8 mouse cellular contexts compared by ENCODE assay signal in genomic region chr4:132945261-132946046, GRCm38 (mm10). TPM values are rescaled to one million over a fixed set of nuclear protein-coding genes. Genes with fewer than 3 reads are reported as not detected.
DNase-seq lines count a peak whose midpoint lies in the region; ATAC-seq and TF ChIP-seq lines count a peak whose summit lies in the region.

No protein-coding gene starts in this region.

- DNase-seq in B cell, adult 2 months: peak; percentile 93 to 94
- peak; percentile 82 for DNase-seq in fibroblast of lung, adult 2 months (ENCODE audit: low read depth)
- peak; percentile 89 for DNase-seq in kidney, postnatal 14 days
- DNase-seq in liver, embryonic 13.5 days: peak; percentile 69
- peak; percentile 87 to 90 for DNase-seq in natural killer cell, adult 2 months (ENCODE audit: low spot score in 2 of 2)

- TF ChIP-seq CTCF in bone marrow macrophage, adult 2 months (IDR thresholded peaks at IDR 0.05; ENCODE audit: low read depth, low read length): peak; percentile 97

- H3K9ac ChIP-seq in heart, embryonic 14.5 days (ENCODE audit: low read length): peak overlapping the region; percentile 59
- H3K9ac ChIP-seq in liver, embryonic 13.5 days: peak overlapping the region; percentile 41; the same call in 1 of the 2 replicates
- H3K9ac ChIP-seq in stomach, embryonic 14.5 days (replicated peaks; ENCODE audit: low read depth, low read length): no peak overlapping the region

- peak overlapping the region; percentile 80 for H3K27ac ChIP-seq in bone marrow macrophage, adult 2 months (ENCODE audit: insufficient read depth, low read depth, low read length)
- peak overlapping the region; percentile 82 to 88 for H3K27ac ChIP-seq in heart, embryonic 14.5 days (replicated peaks in 1 of 2; ENCODE audit: control insufficient read depth in 1 of 2, insufficient read depth in 1 of 2, low read depth in 2 of 2, low read length in 2 of 2)
- H3K27ac ChIP-seq in liver, embryonic 13.5 days: peak overlapping the region; percentile 72
- H3K27ac ChIP-seq in stomach, embryonic 14.5 days (ENCODE audit: low read length): peak overlapping the region; percentile 87

- ATAC-seq in heart, embryonic 14.5 days (ENCODE audit: insufficient number of reproducible peaks, insufficient read depth, low FRiP score, low read depth): peak; percentile 66
- peak; percentile 61 for ATAC-seq in liver, embryonic 13.5 days (ENCODE audit: low read depth)
- ATAC-seq in stomach, embryonic 14.5 days (ENCODE audit: insufficient number of reproducible peaks, insufficient read depth, low FRiP score, low read depth): peak; percentile 78

- peaks cover 48% of the 10 kb centered on the region for H3K4me1 ChIP-seq in bone marrow macrophage, adult 2 months (ENCODE audit: control insufficient read depth, insufficient read depth, low read length)
- H3K4me1 ChIP-seq in heart, embryonic 14.5 days (ENCODE audit: control insufficient read depth in 2 of 2, insufficient read depth in 2 of 2, low read length in 2 of 2): peaks cover 28% of the 10 kb centered on the region in 2 experiments
- H3K4me1 ChIP-seq in liver, embryonic 13.5 days (replicated peaks): peaks cover 40% of the 10 kb centered on the region
- peaks cover 10% of the 10 kb centered on the region for H3K4me1 ChIP-seq in stomach, embryonic 14.5 days (ENCODE audit: control insufficient read depth, insufficient read depth, low read length)

- TF ChIP-seq POLR2A in bone marrow macrophage, adult 2 months (IDR thresholded peaks at IDR 0.05; ENCODE audit: borderline replicate concordance, low read depth, low read length): no peak

- H3K9me3 ChIP-seq in heart, embryonic 14.5 days (ENCODE audit: control insufficient read depth, low read length): no peaks in the 10 kb centered on the region
- H3K9me3 ChIP-seq in liver, embryonic 13.5 days (replicated peaks): no peaks in the 10 kb centered on the region
- no peaks in the 10 kb centered on the region for H3K9me3 ChIP-seq in stomach, embryonic 14.5 days (ENCODE audit: control insufficient read depth, low read depth, low read length)

- no peaks in the 10 kb centered on the region for H3K27me3 ChIP-seq in heart, embryonic 14.5 days (ENCODE audit: control insufficient read depth, insufficient read depth, low read length)
- peaks cover 10% of the 10 kb centered on the region for H3K27me3 ChIP-seq in liver, embryonic 13.5 days
- no peaks in the 10 kb centered on the region for H3K27me3 ChIP-seq in stomach, embryonic 14.5 days (ENCODE audit: control insufficient read depth, insufficient read depth, low read length)

- WGBS in heart, embryonic 14.5 days: 2% methylated on average over 15 of the region's 15 CpGs
- 3% methylated on average over 15 of the region's 15 CpGs for WGBS in liver, embryonic 13.5 days (ENCODE audit: insufficient replicate concordance)
- 7% methylated on average over 15 of the region's 15 CpGs for WGBS in stomach, embryonic 14.5 days

- H3K36me3 ChIP-seq in heart, embryonic 14.5 days (ENCODE audit: control insufficient read depth, insufficient read depth, low read length): no peaks in the 10 kb centered on the region
- no peaks in the 10 kb centered on the region for H3K36me3 ChIP-seq in liver, embryonic 13.5 days
- H3K36me3 ChIP-seq in stomach, embryonic 14.5 days (ENCODE audit: control insufficient read depth, insufficient read depth, low read length): no peaks in the 10 kb centered on the region

- peak overlapping the region; percentile 28 for H3K4me3 ChIP-seq in bone marrow macrophage, adult 2 months (ENCODE audit: insufficient read depth, low read length)
- peak overlapping the region in 1 of 2 experiments; percentile 4; a peak in 1 of 4 replicates for H3K4me3 ChIP-seq in heart, embryonic 14.5 days (ENCODE audit: control insufficient read depth in 1 of 2, insufficient read depth in 1 of 2, low read depth in 1 of 2, low read length in 2 of 2)
- peak overlapping the region; percentile 25; the same call in 1 of the 2 replicates for H3K4me3 ChIP-seq in liver, embryonic 13.5 days (replicated peaks)
- H3K4me3 ChIP-seq in stomach, embryonic 14.5 days (ENCODE audit: low read depth, low read length): peak overlapping the region; percentile 7; the same call in 1 of the 2 replicates

- peak overlapping the region; percentile 52 for H3K4me2 ChIP-seq in heart, embryonic 14.5 days (ENCODE audit: low read length)
- H3K4me2 ChIP-seq in liver, embryonic 13.5 days: peak overlapping the region; percentile 60
- H3K4me2 ChIP-seq in stomach, embryonic 14.5 days (replicated peaks; ENCODE audit: low read depth, low read length): peak overlapping the region; percentile 44

RNA-seq across cellular contexts. Expression of gene Fam76a, which starts 23.1 kb away (rescaled TPM):
- polyA plus RNA-seq in bone marrow macrophage, adult 2 months (2012; ENCODE audit: insufficient read depth, insufficient read length, missing spikeins): 36.3 and 37.6 TPM in 2 replicates
- polyA plus RNA-seq in heart, embryonic 14.5 days (2014; fragmentation: Nextera tagmentation; extraction: Ambion mirVana): 40.9 and 44.9 TPM in 2 replicates
- polyA plus RNA-seq in liver, embryonic 13.5 days (2015; fragmentation: Nextera tagmentation; extraction: Ambion mirVana): 25.1 and 25.9 TPM in 2 replicates
- polyA plus RNA-seq in stomach, embryonic 14.5 days (2014; fragmentation: Nextera tagmentation; extraction: Ambion mirVana): 45.7 and 47.0 TPM in 2 replicates

RNA-seq across cellular contexts. Expression of gene Fgr, which starts 28.4 kb away (rescaled TPM):
- 24.3 and 26.0 TPM in 2 replicates for polyA plus RNA-seq in bone marrow macrophage, adult 2 months (2012; ENCODE audit: insufficient read depth, insufficient read length, missing spikeins)
- polyA plus RNA-seq in heart, embryonic 14.5 days (2014; fragmentation: Nextera tagmentation; extraction: Ambion mirVana): 0.18 and 0.74 TPM in 2 replicates
- polyA plus RNA-seq in liver, embryonic 13.5 days (2015; fragmentation: Nextera tagmentation; extraction: Ambion mirVana): 0.47 and 0.65 TPM in 2 replicates
- 0.13 and 0.19 TPM in 2 replicates for polyA plus RNA-seq in stomach, embryonic 14.5 days (2014; fragmentation: Nextera tagmentation; extraction: Ambion mirVana)

Comparison
In these comparisons a context has a peak if more than half of its experiments do, and no peak if none do; other contexts are left out.
1. RNA of gene Fgr, which starts 28.4 kb away (polyA plus RNA-seq): 24.3 to 26.0 TPM in bone marrow macrophage, adult 2 months; 0.47 to 0.65 TPM in liver, embryonic 13.5 days, 0.13 to 0.19 TPM in stomach, embryonic 14.5 days and 0.18 to 0.74 TPM in heart, embryonic 14.5 days; every median in the first group is over 10 times any median in the second.
2. Peak in every context shown above with its lines, with median percentiles within 50 percentile points of each other: DNase-seq, H3K27ac ChIP-seq, ATAC-seq and H3K4me2 ChIP-seq.